ENCODE assay signal across 8 mouse cellular contexts in genomic region chr16:97995849-97996615, GRCm38 (mm10). TPM values are rescaled to one million over a fixed set of nuclear protein-coding genes. Genes with fewer than 3 reads are reported as not detected.
DNase-seq lines count a peak whose midpoint lies in the region; ATAC-seq and TF ChIP-seq lines count a peak whose summit lies in the region.

No protein-coding gene starts in this region.

- H3K9me3 ChIP-seq in embryonic facial prominence, embryonic 12.5 days, result peaks cover 10% of the 10 kb centered on the region
- peaks cover 2% of the 10 kb centered on the region; the same call in 1 of the 2 replicates for H3K9me3 ChIP-seq in limb, embryonic 13.5 days
- H3K9me3 ChIP-seq in neural tube, embryonic 12.5 days, result 0 out of 2 replicates have a peak, but pooled peaks cover 6% of the 10 kb centered on the region

- peaks cover 6% of the 10 kb centered on the region for H3K4me1 ChIP-seq in testis, adult 2 months (ENCODE audit: control insufficient read depth, insufficient read depth, low read length)
- H3K4me1 ChIP-seq in embryonic facial prominence, embryonic 12.5 days, result no peaks in the 10 kb centered on the region
- H3K4me1 ChIP-seq in limb, embryonic 13.5 days, result peaks cover 13% of the 10 kb centered on the region
- H3K4me1 ChIP-seq in neural tube, embryonic 12.5 days, result peaks cover 15% of the 10 kb centered on the region

- H3K4me2 ChIP-seq in embryonic facial prominence, embryonic 12.5 days (replicated peaks), result peak overlapping the region; percentile 62
- H3K4me2 ChIP-seq in limb, embryonic 13.5 days (replicated peaks), result peak overlapping the region; percentile 67
- peak overlapping the region; percentile 74 for H3K4me2 ChIP-seq in neural tube, embryonic 12.5 days (replicated peaks)

- WGBS in embryonic facial prominence, embryonic 12.5 days, result 24% methylated on average over 1 of the region's 1 CpGs
- WGBS in limb, embryonic 13.5 days, result 32% methylated on average over 1 of the region's 1 CpGs
- 22% methylated on average over 1 of the region's 1 CpGs for WGBS in neural tube, embryonic 12.5 days

- no peak for DNase-seq in testis, postnatal 10 days (ENCODE audit: low spot score)
- DNase-seq in heart, postnatal 36 days, result peak; percentile 43 to 55
- DNase-seq in left cerebral cortex, adult 18-20 months (ENCODE audit: low spot score in 2 of 2), result no peak

- TF ChIP-seq CTCF in testis, adult 2 months (IDR thresholded peaks at IDR 0.05; ENCODE audit: control insufficient read depth, insufficient read depth, insufficient replicate concordance, low read depth, low read length), result no peak

- TF ChIP-seq POLR2A in testis, adult 2 months (IDR thresholded peaks at IDR 0.05; ENCODE audit: control insufficient read depth, low read depth, low read length), result no peak

- H3K27ac ChIP-seq in testis, adult 2 months (ENCODE audit: control insufficient read depth, insufficient read depth, low read depth, low read length), result peak overlapping the region; percentile 82
- H3K27ac ChIP-seq in embryonic facial prominence, embryonic 12.5 days, result no peak overlapping the region
- peak overlapping the region; percentile 79; the same call in 1 of the 2 replicates for H3K27ac ChIP-seq in limb, embryonic 13.5 days
- H3K27ac ChIP-seq in neural tube, embryonic 12.5 days, result no peak overlapping the region

- intact Hi-C loops in heart, postnatal 36 days (cut with DNase I), result loop anchor here (2.0 to 10.0 kb wide), 3 partner anchors 33 to 191 kb away; partner anchors contain the start of genes C2cd2 and Zbtb21

- H3K27me3 ChIP-seq in testis, adult 2 months (ENCODE audit: control insufficient read depth, insufficient read depth, low read length), result no peaks in the 10 kb centered on the region
- H3K27me3 ChIP-seq in embryonic facial prominence, embryonic 12.5 days, result no peaks in the 10 kb centered on the region
- no peaks in the 10 kb centered on the region for H3K27me3 ChIP-seq in limb, embryonic 13.5 days
- no peaks in the 10 kb centered on the region for H3K27me3 ChIP-seq in neural tube, embryonic 12.5 days (replicated peaks)

- no peak for ATAC-seq in embryonic facial prominence, embryonic 12.5 days (ENCODE audit: insufficient number of reproducible peaks, insufficient read depth, low FRiP score, low TSS enrichment)
- no peak for ATAC-seq in limb, embryonic 13.5 days (ENCODE audit: low FRiP score, low read depth)
- no peak for ATAC-seq in neural tube, embryonic 12.5 days (ENCODE audit: low FRiP score, low read depth)
- ATAC-seq in megakaryocyte progenitor cell, adult 5-6 weeks (replicated peaks; ENCODE audit: poor library complexity), result no peak

- no peaks in the 10 kb centered on the region for H3K36me3 ChIP-seq in testis, adult 2 months (ENCODE audit: control insufficient read depth, insufficient read depth, low read length)
- H3K36me3 ChIP-seq in embryonic facial prominence, embryonic 12.5 days, result peaks cover 8% of the 10 kb centered on the region; the same call in 1 of the 2 replicates
- peaks cover 9% of the 10 kb centered on the region for H3K36me3 ChIP-seq in limb, embryonic 13.5 days
- peaks cover 8% of the 10 kb centered on the region for H3K36me3 ChIP-seq in neural tube, embryonic 12.5 days

- no peak overlapping the region for H3K9ac ChIP-seq in embryonic facial prominence, embryonic 12.5 days
- peak overlapping the region; percentile 63; the same call in 1 of the 2 replicates for H3K9ac ChIP-seq in limb, embryonic 13.5 days
- H3K9ac ChIP-seq in neural tube, embryonic 12.5 days, result no peak overlapping the region

- H3K4me3 ChIP-seq in testis, adult 2 months (ENCODE audit: control insufficient read depth, low read depth, low read length), result no peak overlapping the region
- H3K4me3 ChIP-seq in embryonic facial prominence, embryonic 12.5 days, result peak overlapping the region; percentile 60
- H3K4me3 ChIP-seq in limb, embryonic 13.5 days, result peak overlapping the region; percentile 58
- no peak overlapping the region for H3K4me3 ChIP-seq in neural tube, embryonic 12.5 days

RNA-seq across cellular contexts. Expression of gene B230307C23Rik, which starts 1.1 kb away (rescaled TPM):
- polyA plus RNA-seq in testis, adult 2 months (2012; rRNA removed), result 2.3 and 6.2 TPM in 2 replicates
- 17.6 and 30.4 TPM in 2 replicates for polyA plus RNA-seq in embryonic facial prominence, embryonic 12.5 days (2016; fragmentation: Nextera tagmentation; extraction: Ambion mirVana)
- 1 to 10 TPM; 4.1 to 4.3 TPM for total RNA-seq in heart, postnatal 36 days (2021)
- 25.9 and 30.5 TPM in 2 replicates for polyA plus RNA-seq in limb, embryonic 13.5 days (2015; fragmentation: Nextera tagmentation; extraction: Ambion mirVana)
- 19.0 and 20.2 TPM in 2 replicates for polyA plus RNA-seq in neural tube, embryonic 12.5 days (2016; fragmentation: Nextera tagmentation; extraction: Ambion mirVana)
- 26.8 and 45.0 TPM in 2 replicates for total RNA-seq in megakaryocyte progenitor cell, adult 5-6 weeks (2015)
- total RNA-seq in megakaryocyte progenitor cell, adult 5-6 weeks (2017), result 66.4 and 152 TPM in 2 replicates
- 10 to 100 TPM; 21.4 to 24.2 TPM for total RNA-seq in left cerebral cortex, adult 18-20 months (2021)

RNA-seq across cellular contexts. Expression of gene Zbtb21, which starts 33.6 kb away (rescaled TPM):
- polyA plus RNA-seq in testis, adult 2 months (2012; rRNA removed), result 11.3 and 11.4 TPM in 2 replicates
- 14.2 and 16.7 TPM in 2 replicates for polyA plus RNA-seq in embryonic facial prominence, embryonic 12.5 days (2016; fragmentation: Nextera tagmentation; extraction: Ambion mirVana)
- 1 to 10 TPM; 9.3 to 9.5 TPM for total RNA-seq in heart, postnatal 36 days (2021)
- 13.1 and 15.6 TPM in 2 replicates for polyA plus RNA-seq in limb, embryonic 13.5 days (2015; fragmentation: Nextera tagmentation; extraction: Ambion mirVana)
- polyA plus RNA-seq in neural tube, embryonic 12.5 days (2016; fragmentation: Nextera tagmentation; extraction: Ambion mirVana), result 14.9 and 15.6 TPM in 2 replicates
- total RNA-seq in megakaryocyte progenitor cell, adult 5-6 weeks (2015), result 9.9 and 18.3 TPM in 2 replicates
- 12.0 and 16.8 TPM in 2 replicates for total RNA-seq in megakaryocyte progenitor cell, adult 5-6 weeks (2017)
- 10 to 100 TPM; 26.9 to 34.7 TPM for total RNA-seq in left cerebral cortex, adult 18-20 months (2021)

RNA-seq across cellular contexts. Expression of gene C2cd2, which starts 33.6 kb away (rescaled TPM):
- 11.4 and 12.3 TPM in 2 replicates for polyA plus RNA-seq in testis, adult 2 months (2012; rRNA removed)
- polyA plus RNA-seq in embryonic facial prominence, embryonic 12.5 days (2016; fragmentation: Nextera tagmentation; extraction: Ambion mirVana), result 16.1 and 19.8 TPM in 2 replicates
- 10 to 100 TPM; 18.3 to 28.8 TPM for total RNA-seq in heart, postnatal 36 days (2021)
- 12.4 and 15.3 TPM in 2 replicates for polyA plus RNA-seq in limb, embryonic 13.5 days (2015; fragmentation: Nextera tagmentation; extraction: Ambion mirVana)
- 16.1 and 17.1 TPM in 2 replicates for polyA plus RNA-seq in neural tube, embryonic 12.5 days (2016; fragmentation: Nextera tagmentation; extraction: Ambion mirVana)
- total RNA-seq in megakaryocyte progenitor cell, adult 5-6 weeks (2015), result 9.8 and 14.1 TPM in 2 replicates
- total RNA-seq in megakaryocyte progenitor cell, adult 5-6 weeks (2017), result 17.7 and 21.5 TPM in 2 replicates
- 10 to 100 TPM; 11.0 to 15.6 TPM for total RNA-seq in left cerebral cortex, adult 18-20 months (2021)

Comparison
In these comparisons a context has a peak if more than half of its experiments do, and no peak if none do; other contexts are left out.
1. H3K27ac ChIP-seq: peak in testis, adult 2 months (single experiment) and limb, embryonic 13.5 days (single experiment); none in embryonic facial prominence, embryonic 12.5 days (single experiment) and neural tube, embryonic 12.5 days (single experiment).
2. H3K4me3 ChIP-seq: peak in embryonic facial prominence, embryonic 12.5 days (single experiment) and limb, embryonic 13.5 days (single experiment); none in testis, adult 2 months (single experiment) and neural tube, embryonic 12.5 days (single experiment).
3. DNase-seq: peak in heart, postnatal 36 days (2 of 2); none in testis, postnatal 10 days (single experiment) and left cerebral cortex, adult 18-20 months (0 of 2).
4. Peak in every context shown above with its lines, with median percentiles within 50 percentile points of each other: H3K4me2 ChIP-seq.